Mouse (Mus musculus): ENCODE data around the gene Heg1. TPM values are rescaled to one million over a fixed set of nuclear protein-coding genes. Genes with fewer than 3 reads are reported as not detected.

Heg1 gene
- polyA plus RNA-seq, 1 experiment from 2014 or later, result 22.1 TPM

DNA sequence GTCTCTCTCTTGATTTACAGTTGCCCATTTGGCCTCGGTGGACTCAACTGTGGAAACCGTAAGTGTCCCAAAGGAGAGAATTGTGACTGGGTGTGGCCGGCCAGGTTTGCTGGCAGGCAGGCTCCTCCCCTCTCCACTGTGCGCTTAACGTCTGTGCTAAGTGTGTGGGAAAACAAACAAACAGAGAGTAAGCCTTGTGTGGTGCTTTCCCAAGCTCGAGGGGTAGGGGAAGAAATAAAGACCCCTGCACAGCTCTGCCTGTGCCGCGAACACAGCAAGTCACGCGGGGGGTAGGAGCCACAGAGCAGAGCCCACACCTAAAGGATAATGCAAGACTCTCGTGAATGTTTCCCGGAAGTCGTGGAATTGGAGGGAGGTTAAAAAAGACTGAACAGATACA, 67.0 kb downstream of the Heg1 start:
- H3K4me3 ChIP-seq (replicated peaks), result peak overlapping the region; percentile 26
- no peaks in the 10 kb centered on the region for H3K4me1 ChIP-seq
- peak overlapping the region; percentile 52 for H3K4me2 ChIP-seq
- ATAC-seq (ENCODE audit: insufficient read depth, low FRiP score, low read depth), result no peak
- H3K9ac ChIP-seq, result no peak overlapping the region
- H3K36me3 ChIP-seq, result 0 out of 2 replicates have a peak, but pooled peaks cover 7% of the 10 kb centered on the region
- H3K27ac ChIP-seq, result no peak overlapping the region
- no peaks in the 10 kb centered on the region for H3K9me3 ChIP-seq
- no peaks in the 10 kb centered on the region for H3K27me3 ChIP-seq (replicated peaks)
- 30% methylated on average over 13 of the region's 13 CpGs for WGBS

DNA sequence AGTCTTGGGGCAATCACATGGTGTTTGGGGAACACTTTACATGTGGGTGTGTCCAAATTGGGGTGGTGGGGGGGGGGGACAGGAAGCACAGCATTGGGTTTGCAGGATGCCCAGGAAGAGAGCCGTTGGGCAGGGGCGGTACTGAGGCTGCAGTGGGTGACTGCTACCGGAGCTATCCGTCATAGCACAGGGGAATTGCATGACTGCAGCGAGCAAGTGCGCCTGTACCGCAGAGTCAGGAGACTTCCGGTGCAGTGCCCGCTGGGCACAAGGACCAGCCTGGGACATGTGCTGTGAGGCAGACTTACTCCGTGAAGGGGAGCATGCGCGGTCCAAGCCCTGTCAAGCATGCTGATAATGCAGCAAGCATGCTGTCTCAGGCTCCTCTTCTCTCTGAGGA, 67.4 kb downstream of the Heg1 start:
- Histone ChIP-seq H3K9me3 (no peaks in the 10 kb centered on the region), H3K4me3 (replicated peaks) (peak overlapping the region; percentile 26), H3K9ac (no peak overlapping the region), H3K4me2 (peak overlapping the region; percentile 52), H3K27me3 (replicated peaks) (no peaks in the 10 kb centered on the region), H3K27ac (no peak overlapping the region), H3K36me3 (0 out of 2 replicates have a peak, but pooled peaks cover 7% of the 10 kb centered on the region), H3K4me1 (no peaks in the 10 kb centered on the region)
- ATAC-seq (ENCODE audit: insufficient read depth, low FRiP score, low read depth), result peak; percentile 79; the same call in 1 of the 2 replicates
- whole genome bisulfite sequencing, result 52% methylated on average over 12 of the region's 12 CpGs

DNA sequence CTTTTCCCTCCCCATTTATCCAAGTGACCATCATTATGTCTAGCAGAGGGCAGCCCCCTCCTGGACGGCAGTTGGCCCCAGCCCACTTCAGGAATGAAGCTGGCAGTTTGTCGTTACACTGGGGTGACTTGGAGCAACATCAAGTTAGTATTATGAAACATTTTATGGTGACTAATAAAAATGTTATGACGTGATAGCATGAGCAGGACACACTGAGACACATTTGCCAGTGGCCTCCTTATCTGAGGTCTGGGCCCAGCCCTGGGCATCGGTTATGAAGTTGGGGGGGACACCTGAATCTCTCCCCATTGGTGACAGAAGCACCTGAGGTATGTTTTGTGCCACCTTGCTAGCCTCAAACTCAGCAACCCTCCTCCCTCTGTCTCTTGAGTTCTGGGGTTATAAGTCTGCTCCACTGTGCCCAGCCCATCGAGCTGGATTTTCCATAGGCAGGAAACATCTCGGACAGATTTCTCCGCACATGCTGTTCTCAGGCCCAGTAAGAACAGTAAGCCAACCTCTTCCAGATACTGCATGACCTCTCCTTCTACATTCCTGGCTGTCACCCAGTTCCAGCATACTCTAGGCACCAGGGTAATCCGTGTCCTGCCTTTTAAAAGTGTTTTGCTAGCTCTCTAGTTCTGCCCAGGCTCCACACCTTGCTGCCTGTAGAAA, 68.9 kb downstream of the Heg1 start:
- Histone ChIP-seq H3K9me3 (no peaks in the 10 kb centered on the region), H3K36me3 (0 out of 2 replicates have a peak, but pooled peaks cover 7% of the 10 kb centered on the region), H3K27me3 (replicated peaks) (no peaks in the 10 kb centered on the region), H3K4me3 (replicated peaks) (no peak overlapping the region), H3K27ac (0 out of 2 replicates have a peak overlapping the region, but pooled peaks have one; percentile 5), H3K4me1 (no peaks in the 10 kb centered on the region), H3K9ac (no peak overlapping the region), H3K4me2 (no peak overlapping the region)
- ATAC-seq (ENCODE audit: insufficient read depth, low FRiP score, low read depth), result no peak
- WGBS, result 81% methylated on average over 8 of the region's 8 CpGs

DNA sequence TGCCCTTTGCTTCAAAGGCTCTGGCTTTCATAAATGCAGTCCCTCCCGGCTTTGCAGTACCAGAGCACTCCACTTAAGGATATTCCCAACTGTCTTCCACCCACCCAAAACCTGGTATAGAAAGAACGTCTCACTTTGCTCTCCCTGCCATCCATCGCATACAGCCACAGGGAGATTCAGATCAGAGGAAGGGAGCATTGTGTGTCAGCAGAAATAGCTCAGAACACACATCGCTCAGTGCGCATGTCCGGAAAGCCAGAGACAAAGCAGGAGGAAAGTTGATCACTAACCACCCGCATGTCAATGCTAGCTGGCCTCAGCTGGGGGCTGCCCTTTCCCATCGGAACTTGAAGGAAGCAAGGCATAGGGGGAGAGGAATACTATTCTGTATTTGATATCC, 71.1 kb downstream of the Heg1 start:
- no peak overlapping the region for H3K4me3 ChIP-seq (replicated peaks)
- 0 out of 2 replicates have a peak, but pooled peaks cover under 1% of the 10 kb centered on the region for H3K4me1 ChIP-seq
- ATAC-seq (ENCODE audit: insufficient read depth, low FRiP score, low read depth), result no peak
- no peak overlapping the region for H3K9ac ChIP-seq
- WGBS, result 73% methylated on average over 8 of the region's 8 CpGs
- no peaks in the 10 kb centered on the region for H3K9me3 ChIP-seq
- no peaks in the 10 kb centered on the region for H3K27me3 ChIP-seq (replicated peaks)
- H3K36me3 ChIP-seq, result 0 out of 2 replicates have a peak, but pooled peaks cover 7% of the 10 kb centered on the region
- H3K4me2 ChIP-seq, result peak overlapping the region; percentile 16; the same call in 1 of the 2 replicates
- no peak overlapping the region for H3K27ac ChIP-seq

DNA sequence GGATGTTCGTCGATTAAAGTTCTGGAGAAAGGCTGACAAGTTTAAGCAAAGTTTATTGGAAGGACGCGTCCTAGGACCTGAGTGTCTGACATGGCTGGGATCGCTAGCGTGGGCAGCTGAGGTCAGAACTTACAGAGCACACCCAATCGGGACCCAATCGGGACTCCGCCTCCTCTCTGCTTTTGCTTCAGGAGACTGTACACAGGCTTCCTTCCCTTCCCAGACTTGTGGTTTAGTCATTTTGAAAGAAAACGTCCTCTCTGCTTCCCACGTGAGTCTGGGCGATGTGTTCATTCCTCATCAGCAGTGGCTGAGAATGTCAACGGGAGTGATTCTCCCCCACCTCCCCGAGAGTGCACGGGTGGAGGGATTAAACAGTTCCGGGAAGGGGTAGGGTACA, 71.8 kb downstream of the Heg1 start:
- H3K36me3 ChIP-seq, result 0 out of 2 replicates have a peak, but pooled peaks cover 7% of the 10 kb centered on the region
- no peaks in the 10 kb centered on the region for H3K27me3 ChIP-seq (replicated peaks)
- H3K9ac ChIP-seq, result no peak overlapping the region
- WGBS, result 51% methylated on average over 16 of the region's 16 CpGs
- no peak for ATAC-seq (ENCODE audit: insufficient read depth, low FRiP score, low read depth)
- H3K9me3 ChIP-seq, result no peaks in the 10 kb centered on the region
- H3K4me1 ChIP-seq, result peaks cover 6% of the 10 kb centered on the region; the same call in 1 of the 2 replicates
- H3K4me2 ChIP-seq, result peak overlapping the region; percentile 16; the same call in 1 of the 2 replicates
- no peak overlapping the region for H3K4me3 ChIP-seq (replicated peaks)
- H3K27ac ChIP-seq, result no peak overlapping the region

DNA sequence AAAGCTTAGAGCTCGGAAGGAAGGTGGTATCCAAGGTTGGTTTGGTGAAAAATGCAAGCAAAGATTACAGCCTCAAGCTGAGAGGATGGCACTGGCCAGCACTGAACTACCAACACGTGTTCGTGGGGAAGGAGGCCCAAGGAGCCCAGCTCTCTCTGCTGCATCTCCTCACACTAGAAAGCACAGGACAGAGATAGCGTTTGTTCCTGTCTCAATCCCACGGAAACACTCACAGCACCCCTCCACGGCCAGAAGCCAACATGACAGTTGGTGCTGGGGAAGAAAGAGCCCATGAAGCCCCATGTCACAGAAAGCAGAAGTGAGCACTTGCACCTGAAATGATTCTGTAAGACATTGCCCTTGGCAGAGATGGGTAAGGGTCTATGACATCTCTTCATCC, 72.2 kb downstream of the Heg1 start:
- Histone ChIP-seq H3K4me2 (0 out of 2 replicates have a peak overlapping the region, but pooled peaks have one; percentile 16), H3K36me3 (0 out of 2 replicates have a peak, but pooled peaks cover 7% of the 10 kb centered on the region), H3K27ac (no peak overlapping the region), H3K9me3 (no peaks in the 10 kb centered on the region), H3K4me3 (replicated peaks) (no peak overlapping the region), H3K9ac (no peak overlapping the region), H3K27me3 (replicated peaks) (no peaks in the 10 kb centered on the region), H3K4me1 (peaks cover 6% of the 10 kb centered on the region; the same call in 1 of the 2 replicates)
- no peak for ATAC-seq (ENCODE audit: insufficient read depth, low FRiP score, low read depth)
- WGBS, result 57% methylated on average over 6 of the region's 6 CpGs

DNA sequence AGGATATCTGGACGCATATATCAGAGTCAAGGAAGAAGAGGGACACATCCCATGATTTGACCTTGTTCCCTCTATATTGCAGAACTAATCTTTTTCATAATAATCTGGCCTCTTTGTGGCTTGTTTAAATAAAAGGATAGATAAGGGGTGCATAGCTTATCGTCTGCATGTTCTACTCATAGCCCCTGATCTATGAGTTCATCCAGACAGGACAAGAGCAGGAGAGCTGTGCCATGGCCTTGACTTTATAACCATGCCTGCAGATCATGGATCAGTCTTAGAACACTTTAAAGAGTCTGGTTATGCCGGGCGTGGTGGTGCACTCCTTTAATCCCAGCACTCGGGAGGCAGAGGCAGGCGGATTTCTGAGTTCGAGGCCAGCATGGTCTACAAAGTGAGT, 75.0 kb downstream of the Heg1 start:
- Histone ChIP-seq H3K27ac (no peak overlapping the region), H3K4me2 (no peak overlapping the region), H3K36me3 (0 out of 2 replicates have a peak, but pooled peaks cover 4% of the 10 kb centered on the region), H3K4me3 (replicated peaks) (no peak overlapping the region), H3K9me3 (no peaks in the 10 kb centered on the region), H3K27me3 (replicated peaks) (no peaks in the 10 kb centered on the region), H3K9ac (no peak overlapping the region), H3K4me1 (peaks cover 6% of the 10 kb centered on the region; the same call in 1 of the 2 replicates)
- no peak for ATAC-seq (ENCODE audit: insufficient read depth, low FRiP score, low read depth)
- 83% methylated on average over 7 of the region's 7 CpGs for WGBS

DNA sequence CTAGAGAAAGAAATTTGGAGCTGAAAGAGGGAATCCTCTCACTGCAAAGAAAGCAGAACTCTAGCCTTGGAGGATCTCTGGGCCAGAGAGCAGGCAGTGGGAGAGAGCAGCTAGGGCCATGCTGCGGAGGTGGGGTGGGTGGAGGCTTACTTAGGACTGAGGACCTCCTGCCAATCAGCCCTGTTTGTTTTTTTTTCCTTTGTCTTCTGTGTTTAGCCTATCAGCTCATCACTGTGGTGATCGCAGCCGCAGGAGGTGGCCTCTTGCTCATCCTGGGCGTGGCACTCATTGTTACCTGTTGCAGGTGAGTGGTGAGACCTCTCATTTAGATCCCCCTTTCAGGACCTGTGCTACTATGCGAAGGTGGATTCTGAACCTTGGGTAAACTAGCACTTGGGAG, 76.4 kb downstream of the Heg1 start:
- Histone ChIP-seq H3K27ac (no peak overlapping the region), H3K9ac (no peak overlapping the region), H3K36me3 (no peaks in the 10 kb centered on the region), H3K9me3 (no peaks in the 10 kb centered on the region), H3K4me1 (peaks cover 6% of the 10 kb centered on the region; the same call in 1 of the 2 replicates), H3K4me3 (replicated peaks) (no peak overlapping the region), H3K27me3 (replicated peaks) (no peaks in the 10 kb centered on the region), H3K4me2 (no peak overlapping the region)
- no peak for ATAC-seq (ENCODE audit: insufficient read depth, low FRiP score, low read depth)
- WGBS, result 48% methylated on average over 5 of the region's 5 CpGs

DNA sequence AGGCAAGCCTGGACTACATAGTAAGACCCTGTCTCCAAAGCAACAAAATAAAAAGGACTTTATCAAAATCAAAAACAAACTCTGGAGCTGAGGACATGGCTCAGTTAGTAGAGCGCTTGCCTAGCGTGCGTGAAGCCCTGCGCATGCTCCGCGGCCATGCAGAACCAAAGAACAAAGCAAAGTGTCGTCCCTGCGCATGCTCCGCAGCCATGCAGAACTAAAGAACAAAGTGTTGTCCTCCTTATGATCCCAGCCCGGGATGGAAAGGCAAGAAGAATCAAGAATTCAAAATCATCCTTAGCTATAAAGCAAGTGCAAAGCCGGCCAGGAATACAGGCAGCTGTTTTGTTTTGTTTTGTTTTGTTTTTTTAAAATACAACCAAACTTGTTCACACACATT, 76.8 kb downstream of the Heg1 start:
- Histone ChIP-seq H3K27ac (no peak overlapping the region), H3K4me1 (peaks cover 6% of the 10 kb centered on the region; the same call in 1 of the 2 replicates), H3K4me3 (replicated peaks) (no peak overlapping the region), H3K9ac (no peak overlapping the region), H3K27me3 (replicated peaks) (no peaks in the 10 kb centered on the region), H3K4me2 (no peak overlapping the region), H3K9me3 (no peaks in the 10 kb centered on the region), H3K36me3 (no peaks in the 10 kb centered on the region)
- no peak for ATAC-seq (ENCODE audit: insufficient read depth, low FRiP score, low read depth)
- 75% methylated on average over 11 of the region's 11 CpGs for WGBS

DNA sequence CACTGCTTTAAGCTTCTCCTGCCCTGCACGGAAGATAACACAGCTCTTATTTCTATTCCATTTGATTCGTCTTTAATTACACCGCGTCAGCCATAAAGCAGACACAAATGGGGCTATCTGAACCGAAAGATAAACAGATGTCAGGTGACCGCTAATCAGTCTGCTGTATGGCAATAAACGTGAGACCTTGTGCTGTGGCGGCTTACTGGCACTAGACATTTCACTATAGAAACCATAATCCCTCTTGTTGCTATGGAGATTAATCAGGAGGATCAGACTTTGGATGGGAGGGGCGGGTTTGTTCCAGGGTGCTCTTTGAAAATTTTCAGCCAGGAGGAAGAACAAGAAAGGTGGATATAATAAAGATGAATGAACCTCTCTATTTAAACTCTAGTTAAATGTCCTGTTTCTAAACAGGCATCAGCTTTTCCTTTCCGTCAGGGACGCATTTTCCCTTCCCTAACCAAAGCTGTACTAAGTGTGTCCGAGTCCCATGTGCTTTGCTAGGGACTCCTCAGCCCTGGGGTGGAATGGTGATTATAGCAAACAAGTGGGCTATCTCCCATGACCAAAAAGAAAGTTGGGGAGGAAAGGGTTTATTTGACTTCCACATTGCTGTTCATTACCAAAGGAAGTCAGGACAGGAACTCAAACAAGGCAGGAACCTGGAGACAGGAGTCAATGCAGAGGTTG, 80.5 kb downstream of the Heg1 start:
- no peak overlapping the region for H3K4me2 ChIP-seq
- no peaks in the 10 kb centered on the region for H3K27me3 ChIP-seq (replicated peaks)
- no peak overlapping the region for H3K9ac ChIP-seq
- no peak overlapping the region for H3K4me3 ChIP-seq (replicated peaks)
- 32% methylated on average over 12 of the region's 12 CpGs for WGBS
- ATAC-seq (ENCODE audit: insufficient read depth, low FRiP score, low read depth), result peak; percentile 63
- H3K9me3 ChIP-seq, result no peaks in the 10 kb centered on the region
- H3K36me3 ChIP-seq, result no peaks in the 10 kb centered on the region
- H3K27ac ChIP-seq, result peak overlapping the region; percentile 2; the same call in 1 of the 2 replicates
- H3K4me1 ChIP-seq, result peaks cover 6% of the 10 kb centered on the region; the same call in 1 of the 2 replicates

DNA sequence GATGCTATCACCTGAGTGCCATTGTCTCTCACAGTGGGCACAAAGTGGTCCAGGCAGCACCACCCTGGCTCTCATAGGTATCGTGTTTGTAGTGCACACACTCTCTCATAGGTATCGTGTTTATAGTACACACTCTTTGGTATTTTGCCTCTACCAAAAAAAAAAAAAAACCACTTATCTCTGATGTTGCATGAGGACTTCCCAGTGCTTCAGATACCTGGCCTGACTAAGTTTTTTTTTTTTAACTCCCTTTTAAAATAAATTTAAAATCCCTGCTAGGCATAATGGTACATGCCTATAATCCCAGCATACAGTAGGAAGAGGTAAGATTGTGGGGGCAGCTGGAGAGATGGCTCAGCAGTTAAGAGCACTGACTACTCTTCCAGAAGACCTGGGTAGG, 81.3 kb downstream of the Heg1 start:
- Histone ChIP-seq H3K9me3 (no peaks in the 10 kb centered on the region), H3K27ac (0 out of 2 replicates have a peak overlapping the region, but pooled peaks have one; percentile 2)
- WGBS, result 93% methylated on average over 2 of the region's 2 CpGs

DNA sequence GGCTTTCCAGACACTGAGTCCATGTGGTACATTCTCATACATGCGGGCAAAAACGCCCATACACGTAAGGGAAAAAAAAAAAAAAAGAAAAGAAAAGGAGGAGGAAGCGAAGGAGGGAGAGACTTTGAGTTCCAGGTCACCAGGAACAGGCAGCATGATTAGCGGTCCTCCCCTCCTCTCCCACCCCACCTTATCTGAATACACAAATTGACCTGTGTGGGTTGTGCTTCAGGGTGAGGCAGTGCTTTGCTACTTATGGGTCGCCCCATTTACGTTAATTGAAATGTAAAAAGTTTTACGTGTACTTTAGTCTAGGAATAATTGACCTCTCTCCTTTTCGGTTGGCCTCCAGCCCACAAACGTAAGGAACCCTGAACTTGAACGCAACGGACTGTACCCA, 82.1 kb downstream of the Heg1 start:
- Histone ChIP-seq H3K27me3 (replicated peaks) (no peaks in the 10 kb centered on the region), H3K4me2 (no peak overlapping the region), H3K36me3 (no peaks in the 10 kb centered on the region), H3K4me1 (no peaks in the 10 kb centered on the region), H3K9me3 (no peaks in the 10 kb centered on the region), H3K9ac (no peak overlapping the region), H3K4me3 (replicated peaks) (no peak overlapping the region), H3K27ac (no peak overlapping the region)
- WGBS, result 80% methylated on average over 12 of the region's 12 CpGs
- no peak for ATAC-seq (ENCODE audit: insufficient read depth, low FRiP score, low read depth)

More for the DNA sequence above, 81.3 kb downstream of the Heg1 start:
- ATAC-seq (ENCODE audit: insufficient read depth, low FRiP score, low read depth), result no peak
- no peak overlapping the region for H3K4me2 ChIP-seq
- H3K4me1 ChIP-seq, result peaks cover 4% of the 10 kb centered on the region; the same call in 1 of the 2 replicates
- no peak overlapping the region for H3K9ac ChIP-seq
- no peaks in the 10 kb centered on the region for H3K27me3 ChIP-seq (replicated peaks)
- no peak overlapping the region for H3K4me3 ChIP-seq (replicated peaks)
- no peaks in the 10 kb centered on the region for H3K36me3 ChIP-seq

Data from stomach, embryonic 15.5 days (tissue).